ENCODE assay signal across 18 mouse cellular contexts in genomic region chr3:90386817-90387216, GRCm38 (mm10). TPM values are rescaled to one million over a fixed set of nuclear protein-coding genes. Genes with fewer than 3 reads are reported as not detected.
DNase-seq lines count a peak whose midpoint lies in the region; ATAC-seq and TF ChIP-seq lines count a peak whose summit lies in the region.
"Had no signal": no experiment of that assay in that cellular context is flagged by ENCODE, and none has a peak within 500 bp of the region (broad histone marks: within the 10 kb centered on the region; RNA-seq: fewer than 3 reads in every experiment).

No protein-coding gene starts in this region.

- H3K27ac ChIP-seq in hindbrain, embryonic 12.5 days = no peak overlapping the region
- H3K27ac ChIP-seq in hindbrain, embryonic 10.5 days = no peak overlapping the region
- no peak overlapping the region for H3K27ac ChIP-seq in midbrain, embryonic 14.5 days (replicated peaks; ENCODE audit: low read depth, low read length)
- H3K27ac ChIP-seq in midbrain, embryonic 10.5 days (replicated peaks) = no peak overlapping the region
- H3K27ac ChIP-seq in midbrain, postnatal 0 days (ENCODE audit: low read depth, low read length) = no peak overlapping the region
- H3K27ac ChIP-seq: forebrain, embryonic 10.5 days; heart, adult 2 months; heart, embryonic 15.5 days had no signal

- H3K36me3 ChIP-seq in hindbrain, embryonic 12.5 days = peaks cover 32% of the 10 kb centered on the region
- peaks cover 55% of the 10 kb centered on the region for H3K36me3 ChIP-seq in hindbrain, embryonic 10.5 days
- peaks cover 31% of the 10 kb centered on the region for H3K36me3 ChIP-seq in midbrain, embryonic 14.5 days (ENCODE audit: control insufficient read depth, insufficient read depth, low read length)
- H3K36me3 ChIP-seq in midbrain, embryonic 10.5 days = peaks cover 51% of the 10 kb centered on the region
- H3K36me3 ChIP-seq in midbrain, postnatal 0 days (ENCODE audit: insufficient read depth, low read length) = peaks cover 12% of the 10 kb centered on the region

- no peak for ATAC-seq in hindbrain, embryonic 12.5 days (ENCODE audit: low FRiP score)
- ATAC-seq in midbrain, embryonic 14.5 days (ENCODE audit: low FRiP score, low TSS enrichment) = no peak
- 0 out of 2 replicates have a peak, but pooled peaks have one; percentile 10 for ATAC-seq in erythroblast, adult 5-6 weeks (replicated peaks; ENCODE audit: low FRiP score, poor library complexity, severe bottlenecking)
- no peak for ATAC-seq in midbrain, postnatal 0 days (ENCODE audit: low FRiP score)
- no peak for ATAC-seq in granulocyte monocyte progenitor cell, adult 5-6 weeks (replicated peaks; ENCODE audit: poor library complexity, severe bottlenecking)
- ATAC-seq: intestine, postnatal 0 days had no signal

- no peak for DNase-seq in hindbrain, embryonic 10.5 days (ENCODE audit: low spot score)
- DNase-seq in midbrain, embryonic 14.5 days = no peak
- no peak for DNase-seq in midbrain, embryonic 10.5 days (ENCODE audit: low spot score)
- DNase-seq in midbrain, postnatal 0 days (ENCODE audit: low spot score) = no peak
- no peak for DNase-seq in gastrocnemius, postnatal 14 days
- DNase-seq: B cell, adult 2 months; cerebellum, adult 9-10 months; heart, adult 2 months; liver; thymus, postnatal 25 days had no signal

- intact Hi-C loops in gastrocnemius, postnatal 14 days (cut with DNase I; ENCODE audit: low total_unique reads) = no loop called here

- H3K4me3 ChIP-seq in hindbrain, embryonic 12.5 days = no peak overlapping the region
- no peak overlapping the region for H3K4me3 ChIP-seq in hindbrain, embryonic 10.5 days
- H3K4me3 ChIP-seq in midbrain, embryonic 14.5 days (replicated peaks; ENCODE audit: low read depth, low read length) = no peak overlapping the region
- no peak overlapping the region for H3K4me3 ChIP-seq in midbrain, embryonic 10.5 days
- no peak overlapping the region for H3K4me3 ChIP-seq in midbrain, postnatal 0 days (ENCODE audit: low read depth, low read length)
- H3K4me3 ChIP-seq: forebrain, embryonic 10.5 days; gastrocnemius, adult 2 months; heart, adult 2 months; heart, embryonic 15.5 days had no signal

- 99% methylated on average over 10 of the region's 10 CpGs for WGBS in hindbrain, embryonic 12.5 days
- WGBS in hindbrain, embryonic 10.5 days = 92% methylated on average over 10 of the region's 10 CpGs
- 93% methylated on average over 10 of the region's 10 CpGs for WGBS in midbrain, embryonic 14.5 days
- 94% methylated on average over 10 of the region's 10 CpGs for WGBS in midbrain, embryonic 10.5 days
- 96% methylated on average over 9 of the region's 10 CpGs for WGBS in midbrain, postnatal 0 days

- no peaks in the 10 kb centered on the region for H3K27me3 ChIP-seq in hindbrain, embryonic 12.5 days
- peaks cover 8% of the 10 kb centered on the region for H3K27me3 ChIP-seq in hindbrain, embryonic 10.5 days (ENCODE audit: insufficient read depth, poor library complexity, severe bottlenecking)
- H3K27me3 ChIP-seq in midbrain, embryonic 14.5 days (ENCODE audit: control insufficient read depth, insufficient read depth, low read length) = no peaks in the 10 kb centered on the region
- peaks cover 26% of the 10 kb centered on the region for H3K27me3 ChIP-seq in midbrain, embryonic 10.5 days (ENCODE audit: low read depth, poor library complexity, severe bottlenecking)
- no peaks in the 10 kb centered on the region for H3K27me3 ChIP-seq in midbrain, postnatal 0 days (ENCODE audit: insufficient read depth, low read length)
- H3K27me3 ChIP-seq: embryonic facial prominence, embryonic 15.5 days had no signal

- TF ChIP-seq CTCF in midbrain, postnatal 0 days (IDR thresholded peaks at IDR 0.05) = no peak

- H3K9me3 ChIP-seq in hindbrain, embryonic 12.5 days (replicated peaks) = no peaks in the 10 kb centered on the region
- H3K9me3 ChIP-seq in hindbrain, embryonic 10.5 days = no peaks in the 10 kb centered on the region
- H3K9me3 ChIP-seq in midbrain, embryonic 14.5 days (ENCODE audit: control insufficient read depth, low read length) = no peaks in the 10 kb centered on the region
- H3K9me3 ChIP-seq in midbrain, embryonic 10.5 days (replicated peaks) = no peaks in the 10 kb centered on the region
- no peaks in the 10 kb centered on the region for H3K9me3 ChIP-seq in midbrain, postnatal 0 days (ENCODE audit: low read length)
- H3K9me3 ChIP-seq: embryonic facial prominence, embryonic 15.5 days; forebrain, embryonic 10.5 days; heart, embryonic 15.5 days had no signal

- peak overlapping the region; percentile 94; the same call in 1 of the 2 replicates for H3K4me2 ChIP-seq in hindbrain, embryonic 12.5 days (replicated peaks)
- peak overlapping the region; percentile 85; the same call in 1 of the 2 replicates for H3K4me2 ChIP-seq in midbrain, embryonic 14.5 days (ENCODE audit: low read length)
- peak overlapping the region; percentile 61 for H3K4me2 ChIP-seq in midbrain, postnatal 0 days (ENCODE audit: low read depth, low read length, poor library complexity, severe bottlenecking)

- peaks cover 39% of the 10 kb centered on the region for H3K4me1 ChIP-seq in hindbrain, embryonic 12.5 days
- H3K4me1 ChIP-seq in hindbrain, embryonic 10.5 days (replicated peaks) = peaks cover 61% of the 10 kb centered on the region
- peaks cover 29% of the 10 kb centered on the region for H3K4me1 ChIP-seq in midbrain, embryonic 14.5 days (ENCODE audit: control insufficient read depth, insufficient read depth, low read length)
- H3K4me1 ChIP-seq in midbrain, embryonic 10.5 days = peaks cover 43% of the 10 kb centered on the region
- H3K4me1 ChIP-seq in midbrain, postnatal 0 days (ENCODE audit: insufficient read depth, low read length) = peaks cover 21% of the 10 kb centered on the region

- 0 out of 2 replicates have a peak overlapping the region, but pooled peaks have one; percentile 32 for H3K9ac ChIP-seq in hindbrain, embryonic 12.5 days
- H3K9ac ChIP-seq in midbrain, embryonic 14.5 days (replicated peaks; ENCODE audit: low read length) = 0 out of 2 replicates have a peak overlapping the region, but pooled peaks have one; percentile 24
- no peak overlapping the region for H3K9ac ChIP-seq in midbrain, postnatal 0 days (replicated peaks; ENCODE audit: low read length, poor library complexity, severe bottlenecking)
- H3K9ac ChIP-seq: embryonic facial prominence, embryonic 15.5 days; heart, embryonic 15.5 days had no signal

RNA-seq across cellular contexts. Expression of gene Slc27a3, which starts 2.9 kb away (rescaled TPM):
- polyA plus RNA-seq in hindbrain, embryonic 12.5 days (2016; fragmentation: Nextera tagmentation; extraction: Ambion mirVana) = 32.9 and 35.3 TPM in 2 replicates
- 28.5 and 29.1 TPM in 2 replicates for polyA plus RNA-seq in hindbrain, embryonic 10.5 days (2016; fragmentation: Nextera tagmentation; extraction: Ambion mirVana)
- 23.6 and 25.0 TPM in 2 replicates for polyA plus RNA-seq in midbrain, embryonic 14.5 days (2014; fragmentation: Nextera tagmentation; extraction: Ambion mirVana)
- 16.4 and 20.1 TPM in 2 replicates for polyA plus RNA-seq in midbrain, embryonic 10.5 days (2016; fragmentation: Nextera tagmentation; extraction: Ambion mirVana)
- not detected in 2 replicates for total RNA-seq in erythroblast, adult 5-6 weeks (2015; ENCODE audit: low replicate concordance)
- total RNA-seq in erythroblast, adult 5-6 weeks (2017; ENCODE audit: low replicate concordance) = 0.68 TPM in 1 of 2 replicates, not detected in the other
- 64.8 and 86.6 TPM in 2 replicates for total RNA-seq in midbrain, postnatal 0 days (2014; rRNA removed)
- 30.8 and 31.4 TPM in 2 replicates for polyA plus RNA-seq in midbrain, postnatal 0 days (2015; fragmentation: Nextera tagmentation; extraction: Ambion mirVana)
- 2.1 and 4.2 TPM in 2 replicates for total RNA-seq in granulocyte monocyte progenitor cell, adult 5-6 weeks (2014; fragmentation: Nextera tagmentation)
- 0.88 and 0.99 TPM in 2 replicates for total RNA-seq in granulocyte monocyte progenitor cell, adult 5-6 weeks (2017)
- total RNA-seq in gastrocnemius, postnatal 14 days (2021) = 1 to 10 TPM; 1.9 to 2.3 TPM

RNA-seq across cellular contexts. Expression of gene Ints3, which starts 46.6 kb away (rescaled TPM):
- 40.5 and 44.3 TPM in 2 replicates for polyA plus RNA-seq in hindbrain, embryonic 12.5 days (2016; fragmentation: Nextera tagmentation; extraction: Ambion mirVana)
- polyA plus RNA-seq in hindbrain, embryonic 10.5 days (2016; fragmentation: Nextera tagmentation; extraction: Ambion mirVana) = 37.6 and 39.7 TPM in 2 replicates
- 32.3 and 35.0 TPM in 2 replicates for polyA plus RNA-seq in midbrain, embryonic 14.5 days (2014; fragmentation: Nextera tagmentation; extraction: Ambion mirVana)
- polyA plus RNA-seq in midbrain, embryonic 10.5 days (2016; fragmentation: Nextera tagmentation; extraction: Ambion mirVana) = 36.2 and 36.9 TPM in 2 replicates
- 6.0 and 6.9 TPM in 2 replicates for total RNA-seq in erythroblast, adult 5-6 weeks (2015; ENCODE audit: low replicate concordance)
- total RNA-seq in erythroblast, adult 5-6 weeks (2017; ENCODE audit: low replicate concordance) = 5.1 and 10.5 TPM in 2 replicates
- 58.5 and 61.8 TPM in 2 replicates for total RNA-seq in midbrain, postnatal 0 days (2014; rRNA removed)
- polyA plus RNA-seq in midbrain, postnatal 0 days (2015; fragmentation: Nextera tagmentation; extraction: Ambion mirVana) = 19.7 and 22.3 TPM in 2 replicates
- 29.3 and 47.1 TPM in 2 replicates for total RNA-seq in granulocyte monocyte progenitor cell, adult 5-6 weeks (2014; fragmentation: Nextera tagmentation)
- total RNA-seq in granulocyte monocyte progenitor cell, adult 5-6 weeks (2017) = 18.4 and 25.9 TPM in 2 replicates
- total RNA-seq in gastrocnemius, postnatal 14 days (2021) = 10 to 100 TPM; 15.7 to 17.7 TPM
